Mouse (Mus musculus) gastrocnemius, postnatal 14 days (tissue): Measurements from ENCODE around the gene Ube2q2. TPM values are rescaled to one million over a fixed set of nuclear protein-coding genes. Genes with fewer than 3 reads are reported as not detected.
"Not testable (repeated sequence)": the region's sequence is repeated elsewhere in the genome, so short reads cannot be mapped to it uniquely, and the experiment has no call there.

Experiments
- DNase-seq: peaks from one replicate; pipeline ENCODE4 v3.0.0; 2021; ENCODE audit warnings: mixed read lengths
- intact Hi-C: fragments of 180-260 bp; cut with DNase I; formaldehyde crosslinking; loops from one replicate; pipeline ENCODE4 v1.15.1; 2025; ENCODE audit warnings: low total_unique reads
- long read RNA-seq, 2 experiments: library from polyadenylated mRNA; stranded (forward); transcript quantifications; one replicate each; pipeline ENCODE4 v2.0.0; 2021
- total RNA-seq, 2 experiments: library from RNA; stranded (reverse); gene quantifications; 2 replicates each; pipeline ENCODE4 v1.2.3; 2021

Gene Ube2q2
- total RNA-seq = 10 to 100 TPM; 21.5 to 24.1 TPM
- long read RNA-seq, experiment 1, transcript Ube2q2-202 (12 exons, 1,680 nt) = minor isoform, 5 of 36 reads
- long read RNA-seq, experiment 1, transcript Ube2q2-201 (13 exons, 3,456 nt) = major isoform, 22 of 36 reads
- long read RNA-seq, experiment 1, partial matches to known transcripts = 2 of 36 reads
- long read RNA-seq, experiment 1, other reads (novel, unspliced or antisense) = 5 of 36 reads
- long read RNA-seq, experiment 2, transcript Ube2q2-201 (13 exons, 3,456 nt) = major isoform, 21 of 35 reads
- long read RNA-seq, experiment 2, transcript Ube2q2-202 (12 exons, 1,680 nt) = minor isoform, 7 of 35 reads
- long read RNA-seq, experiment 2, partial matches to known transcripts = 1 of 35 reads
- long read RNA-seq, experiment 2, other reads (novel, unspliced or antisense) = 5 of 35 reads

DNA sequence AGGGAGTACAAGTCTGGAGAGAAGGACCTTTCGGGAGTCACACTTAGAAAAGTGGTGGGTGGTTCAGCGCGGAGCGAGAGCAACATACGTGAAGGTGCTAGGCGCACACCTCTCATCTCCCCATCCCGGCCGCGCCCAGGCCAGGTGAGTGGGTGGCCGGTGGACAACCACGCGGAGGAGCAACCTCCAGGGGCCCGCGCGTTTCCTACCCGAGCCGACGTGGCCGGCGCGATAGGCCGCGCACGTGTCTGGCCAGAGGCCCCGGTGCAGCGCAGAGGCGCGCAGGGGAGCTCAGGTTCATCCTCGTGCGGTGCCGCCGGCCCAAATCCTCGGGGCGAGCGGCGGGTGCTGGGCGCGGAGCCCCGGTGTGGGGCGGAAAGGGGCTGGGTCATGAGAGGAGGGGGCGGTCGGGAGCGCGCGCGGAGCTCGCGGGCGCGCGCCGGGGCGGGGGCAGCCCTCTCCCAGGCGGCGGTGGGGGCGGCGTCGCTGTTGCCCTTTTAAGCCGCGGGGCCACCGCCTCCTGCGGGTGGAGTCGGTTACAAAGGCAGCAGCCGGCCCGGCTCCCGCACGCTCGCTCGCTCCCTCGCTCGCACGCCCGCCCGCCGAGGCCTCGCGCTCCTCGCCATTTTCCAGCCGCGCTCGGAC is at the start of gene Ube2q2:
Ube2q2 (plus strand) TSS at position 1 of the 645 bp plus-strand sequence.
- peak; percentile 75 for DNase-seq
- intact Hi-C loops = loop anchor here (10.0 kb wide), 1 partner anchor 236 kb away; no protein-coding TSS in a partner anchor

- intact Hi-C loops = no loop called here
Observed at GRCm38 (mm10) chr9:55101117-55101516, 47.5 kb upstream of the Ube2q2 start.

DNA sequence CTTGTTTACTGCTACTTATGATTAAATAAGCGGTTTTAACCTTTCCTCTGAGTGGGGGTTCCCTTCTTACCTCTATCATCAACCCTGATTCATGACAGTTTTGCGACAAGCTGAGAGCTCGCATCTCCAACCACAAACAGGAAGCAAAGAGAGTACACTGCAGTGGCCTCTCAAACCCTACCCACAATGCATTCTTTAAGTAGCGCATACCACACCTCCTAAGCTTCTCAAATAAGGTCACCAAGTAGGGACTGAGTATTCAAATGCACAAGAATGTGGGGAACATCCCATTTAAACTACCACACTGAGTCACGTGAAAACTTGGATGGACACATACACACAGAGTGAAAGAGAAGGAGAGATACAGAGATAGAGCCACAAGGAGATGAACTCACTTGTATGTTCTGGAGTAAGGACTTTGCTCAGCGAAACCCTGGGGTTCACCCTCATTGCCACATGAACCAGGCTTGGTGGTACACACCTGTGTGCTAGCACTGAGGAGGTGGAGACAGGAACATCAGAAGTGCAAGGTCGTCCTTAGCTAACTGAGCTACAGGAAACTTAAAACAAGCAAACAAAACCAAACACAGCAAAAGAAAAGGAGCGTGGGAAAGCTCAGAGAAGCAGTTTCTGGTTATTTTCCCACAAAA is 46.3 kb upstream of the Ube2q2 start:
- intact Hi-C loops = no loop called here

More at GRCm38 (mm10) chr9:55101117-55101516, 47.5 kb upstream of the Ube2q2 start:
- no peak for DNase-seq

DNA sequence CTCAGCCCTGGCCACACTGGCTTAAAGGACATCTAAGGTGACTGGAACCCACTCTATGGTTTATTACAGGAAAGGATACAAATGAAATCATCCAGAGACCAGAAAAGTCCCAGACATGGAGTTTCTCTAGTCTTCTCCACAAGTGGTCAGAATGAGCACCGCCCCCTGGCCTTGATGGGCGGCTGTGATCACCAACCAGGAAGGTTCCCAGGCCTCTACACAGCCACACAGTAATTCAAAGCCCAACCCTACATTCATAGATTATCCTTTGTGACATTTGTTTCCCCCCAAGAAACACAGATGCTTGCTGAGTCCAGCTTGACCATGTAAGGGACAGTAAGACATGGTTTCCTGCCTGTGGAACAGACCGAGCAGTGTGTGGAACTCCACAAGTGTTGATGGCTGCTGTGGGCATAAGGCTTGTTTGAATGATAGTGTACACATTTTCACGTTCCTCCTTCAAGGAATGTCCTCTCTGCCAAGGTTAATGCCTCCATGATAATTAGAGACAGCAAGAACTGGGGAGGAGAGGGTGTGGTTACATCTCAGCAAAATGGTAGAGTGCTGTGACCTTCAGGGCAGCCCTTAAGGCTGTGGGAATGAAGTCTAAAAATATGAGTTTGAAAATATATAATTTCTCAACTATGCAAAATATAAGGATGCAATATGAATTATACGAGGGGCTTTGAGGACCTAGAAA is 45.6 kb upstream of the Ube2q2 start:
- no peak for DNase-seq
- intact Hi-C loops = no loop called here

More for the DNA sequence above, 46.3 kb upstream of the Ube2q2 start:
- DNase-seq = no peak

- DNase-seq = peak; percentile 82
- intact Hi-C loops = loop anchor here (5.0 kb wide), 2 partner anchors 63 to 83 kb away; partner anchors contain the start of genes Chrna3 and Chrnb4
Observed at GRCm38 (mm10) chr9:55110059-55110834, 38.4 kb upstream of the Ube2q2 start.

DNA sequence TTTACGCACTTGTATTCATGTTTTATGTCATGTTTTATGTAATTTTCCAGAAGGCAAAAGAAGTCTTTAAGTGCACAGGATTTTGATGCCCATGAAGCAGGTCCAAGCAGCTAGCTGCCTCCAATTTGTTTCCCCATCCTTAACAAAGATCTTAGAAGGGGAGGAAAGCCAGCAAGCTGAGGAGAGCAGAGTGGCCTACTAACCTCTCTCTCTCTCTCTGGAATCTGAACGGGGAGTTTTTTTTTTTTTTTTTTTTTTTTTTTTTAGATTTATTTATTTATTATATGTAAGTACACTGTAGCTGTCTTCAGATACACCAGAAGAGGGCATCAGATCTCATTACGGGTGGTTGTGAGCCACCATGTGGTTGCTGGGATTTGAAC is 37.8 kb upstream of the Ube2q2 start:
- not testable (repeated sequence) for DNase-seq
- intact Hi-C loops = loop anchor here (5.0 kb wide), 2 partner anchors 64 to 84 kb away; partner anchors contain the start of genes Chrna3 and Chrnb4

DNA sequence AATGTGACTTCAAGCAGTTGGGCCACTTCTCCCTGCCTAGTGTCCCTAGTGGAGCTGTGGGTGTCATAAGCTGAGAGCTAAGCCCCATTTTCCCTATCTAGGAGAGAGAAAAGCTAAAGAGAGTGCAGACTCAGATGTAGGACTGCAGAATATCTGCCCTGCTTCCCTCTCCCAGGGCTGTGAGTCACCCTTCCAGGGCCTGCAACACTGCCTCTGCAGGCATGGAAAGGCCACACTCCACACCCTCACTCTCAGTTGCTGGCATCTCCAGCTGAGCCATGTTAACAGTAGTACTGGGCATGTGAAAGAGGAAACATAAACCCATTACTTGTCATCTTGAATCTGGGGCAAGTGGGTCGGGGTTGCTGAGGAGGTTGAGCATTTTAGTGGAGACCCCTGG is 33.9 kb upstream of the Ube2q2 start:
- DNase-seq = no peak
- intact Hi-C loops = loop anchor here (5.0 kb wide), 2 partner anchors 67 to 87 kb away; partner anchors contain the start of genes Chrna3 and Chrnb4

DNA sequence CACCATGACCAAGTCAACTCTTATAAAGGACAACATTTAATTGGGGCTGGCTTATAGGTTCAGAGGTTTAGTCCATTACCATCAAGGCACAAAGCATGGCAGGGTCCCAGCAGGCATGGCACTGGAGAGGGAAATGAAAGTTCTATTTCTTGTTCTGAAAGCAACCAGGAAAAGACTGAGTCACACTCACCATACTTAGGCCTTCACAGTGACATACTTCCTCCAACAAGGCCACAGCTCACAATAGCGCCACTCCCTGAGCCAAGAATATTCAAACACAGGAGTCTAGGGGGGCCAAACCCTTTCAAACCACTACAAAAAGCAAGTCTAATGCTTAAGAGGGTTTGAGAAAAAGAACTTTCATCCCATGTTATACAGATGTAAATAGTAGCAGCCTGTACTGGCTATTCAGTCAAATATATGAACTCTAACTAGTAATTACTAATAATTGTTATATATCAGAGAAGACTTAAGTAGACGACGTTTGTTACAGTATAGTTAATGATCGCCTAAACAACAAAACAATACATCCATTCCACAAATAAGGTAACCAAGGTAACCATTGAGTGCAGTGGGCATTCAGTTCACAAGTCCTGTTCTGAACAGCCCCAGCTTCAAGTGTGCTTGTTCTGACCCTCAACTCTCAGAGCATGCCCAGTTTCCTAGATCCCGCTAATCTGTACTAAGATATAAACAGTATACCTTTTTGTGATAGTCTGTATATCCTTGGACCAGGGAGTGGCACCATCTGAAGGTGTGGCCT is 31.2 kb upstream of the Ube2q2 start:
- DNase-seq = no peak
- intact Hi-C loops = no loop called here

DNA sequence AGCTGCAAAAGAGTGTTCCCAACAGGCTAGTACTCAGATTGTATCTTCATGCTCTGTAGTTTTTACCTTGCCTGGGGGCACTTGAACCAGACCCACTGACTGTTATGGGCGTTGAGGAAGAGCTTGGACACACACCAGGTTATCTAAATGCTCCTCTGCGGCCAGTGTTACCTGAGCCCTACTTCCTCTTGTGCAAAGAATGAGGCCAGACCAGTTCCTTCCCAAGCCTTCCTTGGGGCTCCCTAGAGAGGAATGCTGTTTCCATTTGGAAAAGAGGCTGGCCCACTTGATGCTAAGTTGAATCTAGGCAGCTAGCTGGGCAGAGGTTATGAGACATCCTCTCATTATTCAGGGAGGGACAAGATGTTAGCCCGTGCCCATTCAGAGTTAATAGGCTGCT is 26.1 kb upstream of the Ube2q2 start:
- intact Hi-C loops = no loop called here
- no peak for DNase-seq

DNA sequence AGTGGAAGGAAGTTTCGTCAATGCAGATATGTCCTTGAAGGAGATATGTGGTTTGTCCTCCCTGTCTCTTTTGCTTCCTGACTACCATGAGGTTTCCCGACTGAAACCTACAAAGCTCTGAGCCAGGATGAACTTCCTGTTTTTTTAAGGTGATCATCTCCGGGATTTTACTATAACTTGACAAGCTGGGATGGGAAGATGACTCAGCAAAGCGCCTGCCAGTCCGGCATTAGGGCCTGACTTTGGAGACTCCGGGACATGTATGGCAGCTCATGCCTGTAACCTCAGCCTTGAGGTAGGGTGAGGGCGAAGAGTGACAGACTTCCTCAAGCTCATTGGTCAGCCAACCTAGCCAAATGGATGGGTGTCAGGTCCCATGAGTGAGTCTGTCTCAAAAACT is 22.9 kb upstream of the Ube2q2 start:
- no peak for DNase-seq
- intact Hi-C loops = no loop called here

DNA sequence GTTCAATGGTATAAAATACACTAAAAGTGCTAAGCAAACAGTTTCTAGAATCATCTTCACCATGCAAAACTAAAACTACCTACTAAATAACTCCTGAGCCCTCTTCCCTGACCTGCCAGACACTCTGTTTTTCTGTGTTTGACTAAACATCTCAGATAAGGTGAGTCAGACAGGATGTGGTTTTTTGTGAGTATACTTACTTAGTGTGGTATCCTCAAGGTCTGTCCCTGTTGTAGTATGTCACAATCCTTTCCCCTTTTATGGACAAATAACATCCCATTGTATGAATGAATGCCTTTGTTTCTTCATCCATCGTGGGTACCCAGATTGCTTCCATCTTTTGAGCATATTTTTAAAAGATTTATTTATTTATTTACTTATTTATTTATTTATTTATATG is 22.4 kb upstream of the Ube2q2 start:
- DNase-seq = no peak
- intact Hi-C loops = no loop called here

DNA sequence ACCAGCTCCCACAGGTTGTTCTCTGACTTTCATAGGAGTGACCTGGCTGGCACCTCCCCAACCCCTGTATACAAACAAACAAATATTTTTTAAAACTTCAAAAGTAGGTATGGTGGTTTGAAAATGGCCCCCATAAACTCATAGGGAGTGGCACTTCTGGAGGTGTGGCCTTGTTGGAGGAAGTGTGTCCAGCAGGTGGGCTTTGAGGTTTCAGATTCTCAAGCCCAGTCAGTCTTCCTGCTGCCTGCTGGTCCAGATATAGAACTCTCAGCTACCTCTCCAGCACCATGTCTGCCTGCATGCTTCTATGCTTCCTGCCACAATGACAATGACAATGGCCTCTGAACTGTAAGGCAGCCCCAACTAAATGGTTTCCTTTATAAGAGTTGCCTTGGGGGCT is 16.8 kb upstream of the Ube2q2 start:
- intact Hi-C loops = no loop called here
- no peak for DNase-seq

DNA sequence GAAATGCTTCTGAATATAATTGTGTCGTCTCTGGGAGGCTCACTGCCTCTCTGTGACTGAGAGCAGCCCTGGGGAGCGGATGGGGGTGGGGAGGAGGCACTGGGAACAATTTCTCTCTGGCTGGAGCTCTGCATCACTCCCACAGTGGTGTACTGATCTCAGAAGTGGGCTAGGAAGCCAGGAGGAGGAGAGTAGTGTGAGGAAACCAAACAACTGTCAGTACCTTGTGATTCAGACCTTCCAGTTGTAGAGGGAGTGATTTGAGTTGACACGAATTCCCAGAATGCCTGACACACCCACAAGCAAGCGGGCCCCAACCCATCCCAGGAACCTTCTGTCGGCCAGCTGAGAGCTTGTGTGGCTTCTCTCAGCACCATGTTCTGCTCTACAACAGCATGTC is 12.1 kb upstream of the Ube2q2 start:
- intact Hi-C loops = loop anchor here (5.0 kb wide), 1 partner anchor 166 kb away; no protein-coding TSS in a partner anchor

DNA sequence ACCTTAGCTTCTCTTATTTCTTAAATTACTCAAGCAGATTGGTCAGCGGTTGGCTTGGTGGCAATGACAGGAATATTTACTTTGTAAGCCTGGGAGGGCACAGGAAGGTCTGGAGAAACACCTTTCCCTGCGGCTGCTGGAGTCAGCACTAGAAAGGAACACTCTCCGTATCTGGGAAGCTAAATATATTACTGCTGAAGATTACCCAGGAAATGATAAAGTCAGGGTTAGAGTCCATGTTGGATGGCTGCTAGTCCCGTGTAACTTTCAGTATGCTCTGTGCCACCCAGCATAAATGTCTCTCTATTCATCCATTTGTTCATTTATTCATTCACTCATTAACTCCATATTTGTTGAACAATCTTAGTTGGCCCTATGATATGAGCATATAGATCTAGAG is 11.5 kb upstream of the Ube2q2 start:
- intact Hi-C loops = loop anchor here (5.0 kb wide), 1 partner anchor 165 kb away; no protein-coding TSS in a partner anchor
- no peak for DNase-seq

More for the DNA sequence above, 12.1 kb upstream of the Ube2q2 start:
- DNase-seq = no peak

- intact Hi-C loops = loop anchor here (5.0 to 10.0 kb wide), 2 partner anchors 162 to 245 kb away; no protein-coding TSS in a partner anchor
- peak; percentile 11 for DNase-seq
Observed at GRCm38 (mm10) chr9:55139958-55140357, 8.7 kb upstream of the Ube2q2 start.

- DNase-seq = peak; percentile 47
- intact Hi-C loops = loop anchor here (10.0 kb wide), 1 partner anchor 235 kb away; no protein-coding TSS in a partner anchor
Observed at GRCm38 (mm10) chr9:55149499-55150278, 1.0 kb downstream of the Ube2q2 start.

DNA sequence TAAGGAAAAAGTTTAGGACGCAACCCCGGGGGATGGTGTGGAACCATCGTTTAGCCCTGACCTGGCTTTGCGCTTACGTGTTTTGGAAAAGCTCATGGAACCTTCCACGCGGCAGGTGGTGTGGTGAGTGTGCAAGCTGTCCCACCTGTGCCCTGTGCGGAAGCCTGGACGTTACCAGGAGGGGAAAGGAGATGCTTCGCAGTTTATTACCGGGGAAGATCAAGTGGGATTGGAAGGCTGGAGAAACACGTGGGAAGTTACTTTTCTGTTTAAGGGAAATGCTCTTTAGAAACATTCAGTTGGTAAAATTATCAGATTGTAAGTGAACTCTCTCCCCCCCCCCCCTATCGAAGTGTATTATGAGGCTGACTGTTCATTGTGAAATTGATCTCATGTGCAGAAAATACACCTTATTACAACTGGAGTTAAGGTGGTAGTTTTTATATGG is 1.6 kb downstream of the Ube2q2 start:
- DNase-seq = no peak
- intact Hi-C loops = no loop called here
